Mouse (Mus musculus): ENCODE results near the gene Krt1.

DNA sequence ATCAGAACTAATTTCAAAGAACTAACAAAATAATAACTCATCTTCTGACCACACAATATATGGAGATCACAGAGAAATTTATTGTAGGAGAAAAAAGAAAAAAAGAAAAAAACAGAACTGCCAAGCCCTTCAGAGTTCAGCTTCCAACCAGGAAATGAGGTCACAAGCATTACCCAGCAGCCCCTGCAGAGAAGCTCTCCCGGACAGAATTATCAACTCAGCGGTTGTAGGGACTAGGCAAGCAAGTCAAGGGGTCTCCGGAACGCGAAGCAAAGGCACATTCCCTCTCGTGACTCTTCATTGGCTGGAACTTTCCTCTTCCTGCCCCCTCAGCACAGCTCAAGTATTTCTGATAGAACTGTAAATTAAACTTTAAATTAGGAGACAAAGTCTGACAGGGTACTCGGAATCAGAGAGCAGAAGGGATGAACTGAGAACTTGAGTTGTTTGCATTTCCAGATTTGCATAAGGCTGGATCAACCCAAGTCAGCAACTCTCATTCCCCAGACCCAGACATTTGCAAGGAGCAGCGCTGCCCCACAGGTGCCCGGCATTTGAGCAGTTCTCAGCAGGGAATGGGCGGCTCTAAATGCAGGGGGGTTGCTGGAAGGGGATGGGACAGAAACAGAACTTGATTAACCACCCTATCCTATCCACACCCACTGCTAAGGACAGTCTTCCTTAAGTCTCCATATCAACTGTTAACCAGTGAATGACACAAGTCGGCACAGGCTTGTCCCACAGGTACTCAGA lies 8.3 kb upstream of the Krt1 start:
- TF ChIP-seq GATA1 (IDR thresholded peaks at IDR 0.05; ENCODE audit: borderline replicate concordance, low read length) (no peak), FLI1 (IDR thresholded peaks at IDR 0.05; ENCODE audit: low read length) (no peak)

All from megakaryocyte, embryonic 14.5 days (primary cell).